Mouse (Mus musculus) liver, embryonic 15.5 days (tissue): ENCODE results near the gene Cxcl17. TPM values are rescaled to one million over a fixed set of nuclear protein-coding genes. Genes with fewer than 3 reads are reported as not detected.
A peak's percentile ranks its signal among the peaks of the same experiment; 100 is the strongest.

Experiments used
- ATAC-seq: fragments of 200-750 bp; cut with Nextera tagmentation; 2 replicates; pipeline ENCODE4 v1.8.0; 2017; ENCODE audit warnings: moderate number of reproducible peaks, mild to moderate bottlenecking, moderate library complexity; ENCODE audit not compliant: insufficient read depth
- H3K27ac ChIP-seq: fragments of 300-500 bp; sonication (generic); replicated peaks from 2 replicates; pipeline ENCODE4 v1.5.1; 2015; ENCODE audit warnings: mild to moderate bottlenecking, inconsistent platforms
- H3K27me3 ChIP-seq: fragments of 300-500 bp; sonication (generic); 2 replicates; pipeline ENCODE4 v1.6.1; 2015; ENCODE audit warnings: mild to moderate bottlenecking, inconsistent platforms
- H3K36me3 ChIP-seq: fragments of 300-500 bp; sonication (generic); replicated peaks from 2 replicates; pipeline ENCODE4 v1.6.1; 2015; ENCODE audit warnings: moderate library complexity, mild to moderate bottlenecking, inconsistent platforms
- H3K4me1 ChIP-seq: fragments of 300-500 bp; sonication (generic); replicated peaks from 2 replicates; pipeline ENCODE4 v1.6.1; 2015; ENCODE audit warnings: inconsistent platforms
- H3K4me2 ChIP-seq: fragments of 300-500 bp; sonication (generic); 2 replicates; pipeline ENCODE4 v1.6.1; 2015; ENCODE audit warnings: moderate library complexity, mild to moderate bottlenecking, inconsistent platforms
- H3K4me3 ChIP-seq: fragments of 300-500 bp; sonication (generic); replicated peaks from 2 replicates; pipeline ENCODE4 v1.5.1; 2015; ENCODE audit warnings: mild to moderate bottlenecking, inconsistent platforms
- H3K9ac ChIP-seq: fragments of 300-500 bp; sonication (generic); 2 replicates; pipeline ENCODE4 v1.6.1; 2015; ENCODE audit warnings: moderate library complexity, mild to moderate bottlenecking, inconsistent platforms
- H3K9me3 ChIP-seq: fragments of 300-500 bp; sonication (generic); replicated peaks from 2 replicates; pipeline ENCODE4 v1.6.1; 2016; ENCODE audit warnings: inconsistent platforms
- WGBS: fragments of 180-500 bp; shearing (Covaris S2); methylation state at CpG from one replicate; pipeline ENCODE4 v1.1.7; 2015; ENCODE audit warnings: mixed read lengths; ENCODE audit not compliant: insufficient replicate concordance; 5-methylcytosine and 5-hydroxymethylcytosine counted together
- polyA plus RNA-seq: library from polyadenylated mRNA; unstranded; fragments of >200 nt; fragmentation: Nextera tagmentation; extraction: Ambion mirVana; gene quantifications from 2 replicates; pipeline ENCODE4 v1.2.1, GENCODE M21; 2015

Cxcl17 gene
- polyA plus RNA-seq, 1 experiment from 2014 or later, result not detected

DNA sequence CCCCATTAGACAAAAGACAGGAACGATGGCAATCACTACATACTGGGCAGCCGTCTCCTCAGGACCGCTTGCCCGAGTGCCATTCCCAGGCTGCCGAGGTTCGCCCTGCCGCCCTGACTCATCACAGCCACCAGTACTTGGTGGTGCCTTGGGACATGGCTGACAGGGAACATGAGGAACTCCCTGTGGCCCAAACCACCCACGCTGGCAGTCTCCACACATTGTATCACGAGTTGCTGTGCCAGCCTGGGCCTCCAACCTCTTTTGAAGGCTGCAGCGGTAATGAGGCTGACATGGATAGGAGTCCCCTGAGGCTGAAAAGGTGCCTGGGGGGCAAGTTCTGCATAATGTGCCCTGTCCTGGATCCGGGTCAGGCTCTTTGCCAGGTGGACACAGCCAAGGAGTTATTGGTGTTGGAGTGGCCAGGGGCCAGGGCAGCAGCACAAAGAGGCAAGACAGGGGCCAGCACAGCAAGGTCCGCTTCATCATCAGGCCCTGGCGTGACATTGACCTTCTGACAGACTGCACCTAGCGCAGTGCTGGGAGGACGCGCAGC, 9.7 kb upstream of the Cxcl17 start:
- WGBS, result 73% methylated on average over 16 of the region's 16 CpGs
- no peak for ATAC-seq
- Histone ChIP-seq H3K27me3 (0 out of 2 replicates have a peak, but pooled peaks cover 5% of the 10 kb centered on the region), H3K27ac (no peak overlapping the region), H3K4me1 (0 out of 2 replicates have a peak, but pooled peaks cover 3% of the 10 kb centered on the region), H3K9ac (no peak overlapping the region), H3K4me3 (no peak overlapping the region), H3K36me3 (no peaks in the 10 kb centered on the region), H3K9me3 (no peaks in the 10 kb centered on the region), H3K4me2 (no peak overlapping the region)

DNA sequence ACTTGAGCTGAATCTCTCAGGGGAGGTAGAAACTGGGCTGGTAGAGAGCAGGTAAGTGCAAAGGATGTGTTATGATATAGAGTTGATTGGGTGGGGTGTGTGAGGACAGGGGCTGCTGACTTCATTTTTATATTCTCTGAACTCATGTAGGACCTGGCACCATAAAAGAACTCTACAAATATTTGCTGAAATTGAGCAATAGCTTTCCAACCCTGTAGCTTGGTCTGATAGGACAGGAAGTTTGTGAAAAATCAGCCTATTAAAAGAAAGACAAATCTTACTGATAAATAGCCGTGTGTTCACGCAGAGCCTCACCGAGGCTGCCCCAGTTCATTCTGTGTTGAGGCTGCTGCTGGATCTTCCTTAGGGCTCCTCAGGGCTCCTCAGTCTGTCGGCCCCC, 7.3 kb upstream of the Cxcl17 start:
- no peak overlapping the region for H3K9ac ChIP-seq
- H3K27ac ChIP-seq, result no peak overlapping the region
- H3K4me1 ChIP-seq, result 0 out of 2 replicates have a peak, but pooled peaks cover 6% of the 10 kb centered on the region
- no peaks in the 10 kb centered on the region for H3K36me3 ChIP-seq
- no peak overlapping the region for H3K4me3 ChIP-seq
- H3K9me3 ChIP-seq, result no peaks in the 10 kb centered on the region
- no peak for ATAC-seq
- WGBS, result 61% methylated on average over 4 of the region's 4 CpGs
- H3K27me3 ChIP-seq, result 0 out of 2 replicates have a peak, but pooled peaks cover 5% of the 10 kb centered on the region
- H3K4me2 ChIP-seq, result no peak overlapping the region

DNA sequence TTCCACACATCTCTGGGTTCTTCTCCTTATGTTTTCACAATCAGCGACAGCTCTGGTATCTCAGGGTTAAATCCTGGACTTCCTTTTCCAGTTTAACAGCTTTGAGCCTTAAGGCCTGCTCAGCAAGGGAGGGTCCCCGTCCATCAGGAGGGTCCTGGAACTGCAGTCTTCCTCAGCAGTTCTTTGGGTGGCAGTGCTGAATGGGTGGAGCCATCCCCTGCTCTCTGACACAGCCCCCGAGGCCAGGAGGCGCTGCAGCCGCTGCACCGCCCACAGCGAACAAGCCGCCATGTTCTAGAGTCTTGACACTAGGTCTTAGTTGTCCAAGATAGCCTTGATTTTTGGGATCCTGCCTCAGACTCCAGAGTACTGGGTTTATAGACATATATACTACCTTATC, 6.8 kb upstream of the Cxcl17 start:
- Histone ChIP-seq H3K36me3 (no peaks in the 10 kb centered on the region), H3K4me1 (0 out of 2 replicates have a peak, but pooled peaks cover 7% of the 10 kb centered on the region), H3K9ac (no peak overlapping the region), H3K4me3 (no peak overlapping the region), H3K9me3 (no peaks in the 10 kb centered on the region), H3K27me3 (0 out of 2 replicates have a peak, but pooled peaks cover 5% of the 10 kb centered on the region), H3K4me2 (no peak overlapping the region), H3K27ac (no peak overlapping the region)
- WGBS, result 72% methylated on average over 8 of the region's 8 CpGs
- ATAC-seq, result no peak

DNA sequence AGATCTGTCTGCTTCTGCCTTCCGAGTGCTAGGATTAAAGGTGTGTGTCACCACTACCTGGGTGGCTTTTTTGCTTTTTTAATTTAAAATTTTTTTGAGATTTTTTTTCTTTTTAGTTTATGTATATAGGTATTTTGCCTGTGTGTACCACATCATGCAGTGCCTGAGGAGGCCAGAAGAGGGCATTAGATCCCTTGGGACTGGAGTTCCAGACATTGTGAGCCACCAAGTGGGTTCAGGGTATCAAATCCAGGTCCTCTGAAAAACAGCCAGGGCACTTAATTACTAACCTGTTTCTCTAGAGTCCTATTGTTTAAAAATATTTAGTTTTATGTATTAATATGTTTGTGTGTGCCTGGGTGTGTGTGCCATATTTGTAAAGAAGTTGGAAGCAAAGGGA, 4.9 kb upstream of the Cxcl17 start:
- no peaks in the 10 kb centered on the region for H3K9me3 ChIP-seq
- no peak overlapping the region for H3K4me2 ChIP-seq
- ATAC-seq, result no peak
- H3K4me3 ChIP-seq, result no peak overlapping the region
- H3K4me1 ChIP-seq, result 0 out of 2 replicates have a peak, but pooled peaks cover 7% of the 10 kb centered on the region
- no peak overlapping the region for H3K27ac ChIP-seq
- H3K36me3 ChIP-seq, result no peaks in the 10 kb centered on the region
- 0 out of 2 replicates have a peak, but pooled peaks cover under 1% of the 10 kb centered on the region for H3K27me3 ChIP-seq
- 46% methylated on average over 1 of the region's 1 CpGs for WGBS
- no peak overlapping the region for H3K9ac ChIP-seq

DNA sequence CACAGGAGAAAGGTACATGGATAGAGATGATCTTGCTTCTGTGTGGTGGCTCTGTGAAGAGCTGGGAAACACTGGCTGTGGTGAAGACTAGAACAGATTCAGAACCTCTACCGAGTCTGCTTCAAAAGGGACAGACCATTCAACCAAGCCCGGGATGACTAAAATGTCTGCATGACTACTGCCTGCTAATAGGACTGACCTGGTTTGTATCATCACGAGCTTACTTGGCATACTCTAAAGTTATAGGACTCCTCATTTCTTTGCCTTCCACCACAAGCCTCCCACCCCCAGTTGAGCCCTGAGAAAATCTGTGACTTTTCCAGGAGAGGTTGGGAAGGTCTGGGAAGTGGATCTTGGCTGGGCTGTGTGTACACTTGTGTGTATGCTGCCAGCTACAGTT, 825 bp downstream of the Cxcl17 start:
- Histone ChIP-seq H3K4me1 (0 out of 2 replicates have a peak, but pooled peaks cover 4% of the 10 kb centered on the region), H3K9ac (no peak overlapping the region), H3K27ac (no peak overlapping the region), H3K9me3 (no peaks in the 10 kb centered on the region), H3K27me3 (no peaks in the 10 kb centered on the region), H3K4me2 (no peak overlapping the region), H3K4me3 (no peak overlapping the region), H3K36me3 (no peaks in the 10 kb centered on the region)
- no peak for ATAC-seq
- 54% methylated on average over 3 of the region's 3 CpGs for WGBS

DNA sequence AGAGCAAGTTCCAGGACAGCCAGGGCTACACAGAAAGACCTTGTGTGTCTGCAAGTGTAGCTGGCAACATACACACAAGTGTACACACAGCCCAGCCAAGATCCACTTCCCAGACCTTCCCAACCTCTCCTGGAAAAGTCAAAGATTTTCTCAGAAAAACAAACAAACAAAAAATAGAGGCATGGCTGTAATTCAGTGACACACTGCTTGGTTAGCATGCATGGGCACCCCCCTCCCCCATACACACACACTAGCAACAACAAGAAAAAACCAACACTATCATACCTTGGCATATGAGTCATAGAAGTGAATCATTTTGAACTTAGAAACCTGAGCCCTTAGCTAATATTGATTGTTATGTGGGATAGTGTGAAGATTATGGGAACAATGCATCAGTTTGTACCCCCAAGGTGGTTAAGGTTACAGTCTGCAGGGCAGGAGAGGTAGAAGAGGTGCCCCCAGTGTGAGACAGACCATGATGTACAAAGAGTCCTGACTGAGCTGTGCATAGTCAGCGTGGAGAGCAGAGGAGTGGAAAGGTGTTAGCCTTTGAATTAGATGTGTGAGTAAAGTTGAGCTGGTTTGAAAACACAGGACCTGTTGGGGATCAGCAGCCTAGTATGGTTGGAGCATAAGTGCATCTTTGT, 1.6 kb downstream of the Cxcl17 start:
- H3K27me3 ChIP-seq, result no peaks in the 10 kb centered on the region
- no peak overlapping the region for H3K4me3 ChIP-seq
- no peak overlapping the region for H3K9ac ChIP-seq
- H3K9me3 ChIP-seq, result no peaks in the 10 kb centered on the region
- H3K36me3 ChIP-seq, result no peaks in the 10 kb centered on the region
- H3K4me1 ChIP-seq, result 0 out of 2 replicates have a peak, but pooled peaks cover 4% of the 10 kb centered on the region
- no peak overlapping the region for H3K27ac ChIP-seq
- no peak overlapping the region for H3K4me2 ChIP-seq
- 54% methylated on average over 1 of the region's 1 CpGs for WGBS
- ATAC-seq, result no peak

DNA sequence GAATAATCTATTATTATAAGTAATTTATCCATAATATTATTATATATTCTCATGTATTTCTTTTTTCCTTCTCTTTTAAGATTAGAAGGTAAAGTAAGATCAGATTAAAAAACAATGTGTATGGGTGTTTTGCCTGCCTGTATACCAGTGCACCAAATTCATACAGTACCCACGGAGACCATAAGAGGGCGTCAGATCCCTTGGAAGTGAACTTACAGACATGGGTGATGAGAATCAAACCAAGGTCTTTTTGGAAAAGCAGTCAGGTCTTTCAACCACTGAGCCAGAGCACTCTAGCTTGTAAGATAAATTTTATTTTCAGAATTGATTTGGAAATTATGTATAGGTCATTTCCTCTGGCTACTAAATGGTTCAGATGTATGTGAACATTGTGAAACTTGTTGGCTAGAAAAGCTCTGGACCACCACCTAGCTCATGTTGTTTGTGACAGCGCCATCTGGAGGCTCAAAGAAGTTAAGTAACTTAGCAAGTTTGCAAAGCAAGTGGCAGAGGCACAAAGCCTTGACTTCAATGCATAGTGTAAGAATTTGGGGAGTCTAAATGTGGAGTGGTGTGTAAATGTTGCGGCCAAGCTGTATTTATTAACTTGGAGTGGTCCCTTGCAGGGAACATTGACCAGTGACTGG, 3.4 kb downstream of the Cxcl17 start:
- no peak for ATAC-seq
- WGBS, result 41% methylated on average over 4 of the region's 4 CpGs
- no peak overlapping the region for H3K27ac ChIP-seq

DNA sequence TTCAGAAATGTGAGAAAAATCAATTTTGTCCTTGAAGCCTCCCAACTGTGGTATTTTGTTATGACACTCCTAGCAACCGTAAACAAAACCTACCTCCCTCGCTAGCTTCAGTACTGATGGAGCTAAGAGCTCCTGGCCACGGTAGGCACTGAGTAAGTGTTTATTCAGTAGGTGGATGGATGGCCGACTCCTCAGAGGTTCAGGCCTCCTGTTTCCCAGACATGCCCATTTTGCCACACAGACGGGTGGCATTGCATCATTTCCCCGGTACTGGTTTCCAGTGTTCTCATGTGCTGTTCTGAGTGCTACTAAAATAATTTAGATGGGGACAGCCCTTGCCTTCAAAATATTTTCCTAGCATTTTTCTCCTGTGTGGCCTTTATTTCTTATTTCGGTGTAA, 6.2 kb downstream of the Cxcl17 start:
- Histone ChIP-seq H3K9ac (no peak overlapping the region), H3K27ac (no peak overlapping the region), H3K9me3 (no peaks in the 10 kb centered on the region), H3K4me3 (no peak overlapping the region), H3K4me1 (peaks cover 18% of the 10 kb centered on the region), H3K36me3 (no peaks in the 10 kb centered on the region), H3K4me2 (no peak overlapping the region), H3K27me3 (no peaks in the 10 kb centered on the region)
- ATAC-seq, result no peak
- 70% methylated on average over 7 of the region's 7 CpGs for WGBS

More for the DNA sequence above, 3.4 kb downstream of the Cxcl17 start:
- H3K4me2 ChIP-seq, result no peak overlapping the region
- no peaks in the 10 kb centered on the region for H3K27me3 ChIP-seq
- H3K9me3 ChIP-seq, result no peaks in the 10 kb centered on the region
- no peak overlapping the region for H3K9ac ChIP-seq
- H3K36me3 ChIP-seq, result no peaks in the 10 kb centered on the region
- no peak overlapping the region for H3K4me3 ChIP-seq
- H3K4me1 ChIP-seq, result no peaks in the 10 kb centered on the region

DNA sequence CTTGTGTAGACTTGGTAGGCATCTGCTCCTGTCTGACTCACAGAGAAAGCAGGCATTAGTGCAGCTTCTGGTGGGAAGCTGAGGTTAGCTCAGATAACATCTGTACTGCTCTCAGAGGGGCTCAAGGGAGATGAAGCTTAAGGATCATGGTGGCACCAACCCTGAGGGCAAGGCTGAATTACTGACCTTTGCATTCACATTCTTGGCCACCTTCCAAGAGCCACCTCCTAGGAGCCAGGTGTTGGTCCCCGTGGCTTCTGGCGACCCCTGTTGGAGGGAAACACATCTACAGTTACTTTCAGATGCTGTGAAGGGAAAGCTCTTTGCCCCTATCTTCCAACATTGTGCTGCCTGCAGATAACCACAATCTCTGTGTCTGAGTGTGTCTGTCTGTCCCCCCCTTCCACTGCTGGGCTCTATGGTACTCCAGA, 10.0 kb downstream of the Cxcl17 start:
- Histone ChIP-seq H3K9ac (no peak overlapping the region), H3K4me2 (no peak overlapping the region), H3K9me3 (no peaks in the 10 kb centered on the region), H3K27me3 (no peaks in the 10 kb centered on the region), H3K27ac (no peak overlapping the region), H3K4me3 (no peak overlapping the region), H3K4me1 (peaks cover 18% of the 10 kb centered on the region), H3K36me3 (no peaks in the 10 kb centered on the region)
- WGBS, result 0% methylated on average over 2 of the region's 2 CpGs
- peak; percentile 65 for ATAC-seq

DNA sequence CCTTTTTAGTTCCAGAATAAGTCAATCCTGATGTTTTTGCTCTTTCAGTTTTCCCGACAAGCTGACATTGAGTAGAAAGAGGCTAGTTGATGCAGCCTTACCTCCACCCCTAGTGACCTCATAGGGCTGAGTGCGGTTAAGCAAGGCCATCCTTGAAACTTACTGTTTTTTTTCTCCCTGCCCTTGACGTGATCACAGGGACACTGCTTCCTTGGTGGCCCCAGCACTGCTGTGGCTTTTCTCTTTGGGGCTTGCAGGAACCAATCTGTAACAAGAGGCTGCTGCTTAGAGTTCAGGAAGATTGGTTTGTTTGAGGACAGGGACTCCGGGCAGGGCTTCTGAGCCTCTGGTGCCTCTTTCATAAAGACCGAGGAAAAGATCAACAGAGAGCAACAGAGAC, 10.7 kb downstream of the Cxcl17 start:
- whole genome bisulfite sequencing, result 59% methylated on average over 5 of the region's 5 CpGs
- Histone ChIP-seq H3K4me3 (no peak overlapping the region), H3K4me1 (peaks cover 18% of the 10 kb centered on the region), H3K27ac (no peak overlapping the region), H3K4me2 (no peak overlapping the region), H3K9me3 (no peaks in the 10 kb centered on the region), H3K9ac (no peak overlapping the region), H3K27me3 (no peaks in the 10 kb centered on the region), H3K36me3 (no peaks in the 10 kb centered on the region)
- ATAC-seq, result no peak

DNA sequence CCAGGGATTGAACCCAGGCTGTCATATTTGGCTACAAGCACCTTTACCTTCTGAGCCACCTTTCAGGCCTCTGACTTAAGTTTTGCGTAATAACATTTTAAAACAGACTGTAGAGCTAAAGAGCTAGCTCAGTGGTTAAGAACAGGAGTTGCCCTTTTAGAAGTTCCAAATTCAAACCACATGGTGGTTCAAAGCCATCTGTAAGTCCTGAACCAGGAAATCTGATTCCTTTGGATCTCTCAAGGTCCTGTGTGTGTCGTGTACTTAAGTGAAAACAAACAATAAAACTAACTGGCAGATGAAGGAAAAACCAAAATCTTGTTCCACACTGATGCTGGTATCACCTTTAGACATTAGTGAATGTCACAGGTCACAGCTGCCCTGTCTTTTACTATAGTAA, 11.1 kb downstream of the Cxcl17 start:
- Histone ChIP-seq H3K27ac (no peak overlapping the region), H3K36me3 (no peaks in the 10 kb centered on the region), H3K4me1 (peaks cover 20% of the 10 kb centered on the region), H3K9ac (no peak overlapping the region), H3K27me3 (no peaks in the 10 kb centered on the region), H3K9me3 (no peaks in the 10 kb centered on the region), H3K4me2 (no peak overlapping the region), H3K4me3 (no peak overlapping the region)
- no peak for ATAC-seq
- 62% methylated on average over 2 of the region's 2 CpGs for WGBS
